Mouse (Mus musculus) liver, embryonic 15.5 days (tissue): ENCODE measurements around the gene Dmap1. TPM values are rescaled to one million over a fixed set of nuclear protein-coding genes. Genes with fewer than 3 reads are reported as not detected.

Source experiments
- ATAC-seq: fragments of 200-750 bp; cut with Nextera tagmentation; 2 replicates; pipeline ENCODE4 v1.8.0; 2017; ENCODE audit warnings: moderate number of reproducible peaks, mild to moderate bottlenecking, moderate library complexity; ENCODE audit not compliant: insufficient read depth
- H3K27ac ChIP-seq: fragments of 300-500 bp; sonication (generic); replicated peaks from 2 replicates; pipeline ENCODE4 v1.5.1; 2015; ENCODE audit warnings: mild to moderate bottlenecking, inconsistent platforms
- H3K27me3 ChIP-seq: fragments of 300-500 bp; sonication (generic); 2 replicates; pipeline ENCODE4 v1.6.1; 2015; ENCODE audit warnings: mild to moderate bottlenecking, inconsistent platforms
- H3K36me3 ChIP-seq: fragments of 300-500 bp; sonication (generic); replicated peaks from 2 replicates; pipeline ENCODE4 v1.6.1; 2015; ENCODE audit warnings: moderate library complexity, mild to moderate bottlenecking, inconsistent platforms
- H3K4me1 ChIP-seq: fragments of 300-500 bp; sonication (generic); replicated peaks from 2 replicates; pipeline ENCODE4 v1.6.1; 2015; ENCODE audit warnings: inconsistent platforms
- H3K4me2 ChIP-seq: fragments of 300-500 bp; sonication (generic); 2 replicates; pipeline ENCODE4 v1.6.1; 2015; ENCODE audit warnings: moderate library complexity, mild to moderate bottlenecking, inconsistent platforms
- H3K4me3 ChIP-seq: fragments of 300-500 bp; sonication (generic); replicated peaks from 2 replicates; pipeline ENCODE4 v1.5.1; 2015; ENCODE audit warnings: mild to moderate bottlenecking, inconsistent platforms
- H3K9ac ChIP-seq: fragments of 300-500 bp; sonication (generic); 2 replicates; pipeline ENCODE4 v1.6.1; 2015; ENCODE audit warnings: moderate library complexity, mild to moderate bottlenecking, inconsistent platforms
- H3K9me3 ChIP-seq: fragments of 300-500 bp; sonication (generic); replicated peaks from 2 replicates; pipeline ENCODE4 v1.6.1; 2016; ENCODE audit warnings: inconsistent platforms
- WGBS: fragments of 180-500 bp; shearing (Covaris S2); methylation state at CpG from one replicate; pipeline ENCODE4 v1.1.7; 2015; ENCODE audit warnings: mixed read lengths; ENCODE audit not compliant: insufficient replicate concordance; 5-methylcytosine and 5-hydroxymethylcytosine counted together
- polyA plus RNA-seq: library from polyadenylated mRNA; unstranded; fragments of >200 nt; fragmentation: Nextera tagmentation; extraction: Ambion mirVana; gene quantifications from 2 replicates; pipeline ENCODE4 v1.2.1, GENCODE M21; 2015

The Dmap1 gene
- polyA plus RNA-seq, 1 experiment from 2014 or later: 17.6 TPM

GRCm38 (mm10) chr4:117655500-117655863 lies 26.6 kb downstream of the Dmap1 start:
- WGBS: 74% methylated on average over 5 of the region's 5 CpGs
- Histone ChIP-seq H3K36me3 (peaks cover 6% of the 10 kb centered on the region; the same call in 1 of the 2 replicates), H3K9ac (no peak overlapping the region), H3K9me3 (no peaks in the 10 kb centered on the region), H3K27me3 (no peaks in the 10 kb centered on the region), H3K4me3 (no peak overlapping the region), H3K27ac (no peak overlapping the region), H3K4me1 (peaks cover 13% of the 10 kb centered on the region), H3K4me2 (no peak overlapping the region)
- ATAC-seq: no peak

- WGBS: 70% methylated on average over 9 of the region's 9 CpGs
Measured at GRCm38 (mm10) chr4:117654703-117655499, 27.2 kb downstream of the Dmap1 start.

GRCm38 (mm10) chr4:117654016-117654702 lies 27.9 kb downstream of the Dmap1 start:
- no peak for ATAC-seq
- 63% methylated on average over 10 of the region's 10 CpGs for WGBS
- H3K9me3 ChIP-seq: no peaks in the 10 kb centered on the region
- H3K4me1 ChIP-seq: peaks cover 13% of the 10 kb centered on the region
- H3K4me3 ChIP-seq: no peak overlapping the region
- H3K27me3 ChIP-seq: no peaks in the 10 kb centered on the region
- H3K36me3 ChIP-seq: peaks cover 5% of the 10 kb centered on the region; the same call in 1 of the 2 replicates
- no peak overlapping the region for H3K27ac ChIP-seq
- no peak overlapping the region for H3K4me2 ChIP-seq
- H3K9ac ChIP-seq: no peak overlapping the region

More at GRCm38 (mm10) chr4:117654703-117655499, 27.2 kb downstream of the Dmap1 start:
- Histone ChIP-seq H3K4me1 (peaks cover 13% of the 10 kb centered on the region), H3K4me2 (no peak overlapping the region), H3K4me3 (no peak overlapping the region), H3K27ac (no peak overlapping the region), H3K27me3 (no peaks in the 10 kb centered on the region), H3K9ac (no peak overlapping the region), H3K36me3 (peaks cover 6% of the 10 kb centered on the region; the same call in 1 of the 2 replicates), H3K9me3 (no peaks in the 10 kb centered on the region)
- ATAC-seq: no peak

GRCm38 (mm10) chr4:117652727-117653126 lies 29.3 kb downstream of the Dmap1 start:
- no peaks in the 10 kb centered on the region for H3K36me3 ChIP-seq
- H3K27me3 ChIP-seq: no peaks in the 10 kb centered on the region
- WGBS: 42% methylated on average over 5 of the region's 5 CpGs
- peaks cover 13% of the 10 kb centered on the region for H3K4me1 ChIP-seq
- H3K4me2 ChIP-seq: no peak overlapping the region
- no peak overlapping the region for H3K4me3 ChIP-seq
- H3K9ac ChIP-seq: no peak overlapping the region
- peak; percentile 71 for ATAC-seq
- H3K27ac ChIP-seq: no peak overlapping the region
- H3K9me3 ChIP-seq: no peaks in the 10 kb centered on the region

GRCm38 (mm10) chr4:117651626-117652101 lies 30.4 kb downstream of the Dmap1 start:
- H3K4me2 ChIP-seq: no peak overlapping the region
- peaks cover 14% of the 10 kb centered on the region for H3K4me1 ChIP-seq
- no peaks in the 10 kb centered on the region for H3K36me3 ChIP-seq
- no peaks in the 10 kb centered on the region for H3K9me3 ChIP-seq
- WGBS: 79% methylated on average over 8 of the region's 8 CpGs
- H3K27ac ChIP-seq: no peak overlapping the region
- no peak for ATAC-seq
- H3K27me3 ChIP-seq: no peaks in the 10 kb centered on the region
- no peak overlapping the region for H3K4me3 ChIP-seq
- H3K9ac ChIP-seq: no peak overlapping the region

- Histone ChIP-seq H3K36me3 (no peaks in the 10 kb centered on the region), H3K4me2 (no peak overlapping the region), H3K27me3 (no peaks in the 10 kb centered on the region), H3K4me1 (peaks cover 9% of the 10 kb centered on the region), H3K9ac (no peak overlapping the region), H3K27ac (no peak overlapping the region), H3K9me3 (no peaks in the 10 kb centered on the region), H3K4me3 (no peak overlapping the region)
- no peak for ATAC-seq
- 74% methylated on average over 23 of the region's 23 CpGs for WGBS
Measured at GRCm38 (mm10) chr4:117646926-117647755, 34.9 kb downstream of the Dmap1 start.

GRCm38 (mm10) chr4:117646496-117646895 lies 35.6 kb downstream of the Dmap1 start:
- ATAC-seq: no peak
- WGBS: 56% methylated on average over 8 of the region's 8 CpGs
- H3K27me3 ChIP-seq: no peaks in the 10 kb centered on the region

GRCm38 (mm10) chr4:117645859-117646258 lies 36.2 kb downstream of the Dmap1 start:
- 71% methylated on average over 2 of the region's 2 CpGs for WGBS
- no peak overlapping the region for H3K4me3 ChIP-seq

More at GRCm38 (mm10) chr4:117646496-117646895, 35.6 kb downstream of the Dmap1 start:
- H3K9me3 ChIP-seq: no peaks in the 10 kb centered on the region
- H3K4me3 ChIP-seq: no peak overlapping the region
- no peak overlapping the region for H3K4me2 ChIP-seq
- no peak overlapping the region for H3K9ac ChIP-seq
- peaks cover 4% of the 10 kb centered on the region for H3K4me1 ChIP-seq
- no peak overlapping the region for H3K27ac ChIP-seq
- H3K36me3 ChIP-seq: no peaks in the 10 kb centered on the region

GRCm38 (mm10) chr4:117645031-117645435 lies 37.0 kb downstream of the Dmap1 start:
- no peaks in the 10 kb centered on the region for H3K36me3 ChIP-seq
- H3K27ac ChIP-seq: no peak overlapping the region
- no peak overlapping the region for H3K9ac ChIP-seq
- no peak overlapping the region for H3K4me2 ChIP-seq
- peaks cover 4% of the 10 kb centered on the region for H3K4me1 ChIP-seq
- WGBS: 81% methylated on average over 22 of the region's 22 CpGs
- no peak for ATAC-seq
- H3K9me3 ChIP-seq: no peaks in the 10 kb centered on the region
- H3K27me3 ChIP-seq: no peaks in the 10 kb centered on the region
- no peak overlapping the region for H3K4me3 ChIP-seq

More at GRCm38 (mm10) chr4:117645859-117646258, 36.2 kb downstream of the Dmap1 start:
- no peaks in the 10 kb centered on the region for H3K9me3 ChIP-seq
- H3K36me3 ChIP-seq: no peaks in the 10 kb centered on the region
- ATAC-seq: no peak
- no peak overlapping the region for H3K27ac ChIP-seq
- no peak overlapping the region for H3K4me2 ChIP-seq
- H3K4me1 ChIP-seq: peaks cover 4% of the 10 kb centered on the region
- H3K27me3 ChIP-seq: no peaks in the 10 kb centered on the region
- no peak overlapping the region for H3K9ac ChIP-seq

- Histone ChIP-seq H3K9me3 (no peaks in the 10 kb centered on the region), H3K36me3 (no peaks in the 10 kb centered on the region), H3K27ac (no peak overlapping the region), H3K9ac (no peak overlapping the region), H3K4me1 (peaks cover 8% of the 10 kb centered on the region), H3K4me2 (no peak overlapping the region), H3K27me3 (no peaks in the 10 kb centered on the region), H3K4me3 (no peak overlapping the region)
- no peak for ATAC-seq
- WGBS: 67% methylated on average over 1 of the region's 1 CpGs
Measured at GRCm38 (mm10) chr4:117641804-117642203, 40.3 kb downstream of the Dmap1 start.
